Mouse (Mus musculus) cerebellum, adult 11-12 months (tissue): ENCODE results near the gene Tbx5.

Experiments
- DNase-seq: peaks from one replicate; pipeline ENCODE4 v3.0.0; 2022

The Tbx5 gene

GRCm38 (mm10) chr5:119815247-119815646, 17.2 kb upstream of the Tbx5 start:
- DNase-seq = no peak

DNA sequence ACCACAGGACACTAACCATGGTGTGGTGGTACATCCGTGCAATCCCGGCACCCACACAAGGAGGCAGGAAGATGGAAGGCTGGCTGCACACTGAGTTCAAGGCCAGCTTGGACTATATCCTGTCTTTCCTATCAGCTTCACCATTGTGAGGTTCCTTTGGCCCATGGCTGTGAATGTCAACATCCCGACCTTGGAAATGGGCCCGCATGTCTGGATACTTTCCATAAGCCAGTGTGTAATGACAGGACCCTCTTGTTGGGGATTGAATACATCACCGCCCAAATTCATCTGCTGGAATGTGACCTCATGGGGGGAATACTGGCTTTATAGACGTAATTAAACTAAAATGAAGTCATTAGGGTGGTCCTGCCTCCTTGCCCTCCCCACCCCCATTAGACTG, 12.0 kb upstream of the Tbx5 start:
- no peak for DNase-seq

- DNase-seq = no peak
Measured at GRCm38 (mm10) chr5:119821506-119821905, 11.0 kb upstream of the Tbx5 start.

- DNase-seq = no peak
Measured at GRCm38 (mm10) chr5:119827341-119827740, 5.1 kb upstream of the Tbx5 start.

DNA sequence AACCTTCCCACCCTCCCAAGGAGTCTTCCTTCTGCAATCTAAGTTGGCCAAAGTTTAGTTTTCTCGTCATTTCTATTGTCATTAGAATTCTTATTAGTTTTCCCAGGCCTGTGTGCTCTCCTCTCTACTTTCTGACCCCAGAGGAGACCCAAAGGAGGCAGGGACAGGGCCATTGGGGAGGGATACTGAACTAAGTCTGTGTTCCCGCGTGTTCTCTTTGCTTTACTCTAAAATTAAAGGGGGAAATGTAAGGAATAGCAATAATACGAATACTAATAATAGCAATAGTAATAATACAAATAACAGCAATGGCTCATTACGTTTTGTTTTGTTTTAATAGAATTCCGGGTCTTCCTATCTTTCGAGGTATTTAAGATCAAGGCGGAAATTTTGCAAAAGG, 1.9 kb upstream of the Tbx5 start:
- no peak for DNase-seq

GRCm38 (mm10) chr5:119831201-119831771, 1.2 kb upstream of the Tbx5 start:
- no peak for DNase-seq

DNA sequence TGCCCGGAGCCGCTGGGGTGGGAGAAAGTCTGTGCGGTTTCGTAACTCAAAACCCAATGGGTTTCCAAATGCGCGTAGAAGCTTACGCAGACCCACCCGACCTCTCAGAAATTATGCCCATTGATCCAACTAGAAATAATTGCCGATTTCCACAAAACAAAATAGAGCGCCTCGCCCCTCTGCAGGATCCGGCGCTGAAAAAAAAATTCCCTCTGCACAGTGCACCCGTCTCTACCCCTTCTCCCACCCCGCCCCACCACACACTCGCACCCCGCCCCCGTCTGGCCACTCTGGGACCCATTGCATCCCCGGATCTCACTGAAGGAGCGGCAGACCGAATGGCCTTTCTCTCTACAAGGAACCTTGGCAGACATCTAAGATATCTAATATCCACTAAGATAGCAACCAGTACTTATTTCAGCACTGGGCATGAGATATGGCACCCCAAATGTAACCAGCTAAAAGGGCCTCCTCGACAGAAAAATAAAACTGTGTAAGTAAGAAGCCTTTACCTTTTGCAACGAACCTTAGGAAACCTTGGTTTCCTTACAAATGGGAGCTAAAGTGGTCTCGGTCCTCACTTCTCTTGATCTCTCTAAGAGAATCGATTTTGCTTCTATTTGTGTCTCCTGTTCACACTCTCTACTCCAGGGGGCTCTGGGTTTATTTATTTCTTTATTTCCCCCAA, 533 bp upstream of the Tbx5 start:
- DNase-seq = no peak

DNA sequence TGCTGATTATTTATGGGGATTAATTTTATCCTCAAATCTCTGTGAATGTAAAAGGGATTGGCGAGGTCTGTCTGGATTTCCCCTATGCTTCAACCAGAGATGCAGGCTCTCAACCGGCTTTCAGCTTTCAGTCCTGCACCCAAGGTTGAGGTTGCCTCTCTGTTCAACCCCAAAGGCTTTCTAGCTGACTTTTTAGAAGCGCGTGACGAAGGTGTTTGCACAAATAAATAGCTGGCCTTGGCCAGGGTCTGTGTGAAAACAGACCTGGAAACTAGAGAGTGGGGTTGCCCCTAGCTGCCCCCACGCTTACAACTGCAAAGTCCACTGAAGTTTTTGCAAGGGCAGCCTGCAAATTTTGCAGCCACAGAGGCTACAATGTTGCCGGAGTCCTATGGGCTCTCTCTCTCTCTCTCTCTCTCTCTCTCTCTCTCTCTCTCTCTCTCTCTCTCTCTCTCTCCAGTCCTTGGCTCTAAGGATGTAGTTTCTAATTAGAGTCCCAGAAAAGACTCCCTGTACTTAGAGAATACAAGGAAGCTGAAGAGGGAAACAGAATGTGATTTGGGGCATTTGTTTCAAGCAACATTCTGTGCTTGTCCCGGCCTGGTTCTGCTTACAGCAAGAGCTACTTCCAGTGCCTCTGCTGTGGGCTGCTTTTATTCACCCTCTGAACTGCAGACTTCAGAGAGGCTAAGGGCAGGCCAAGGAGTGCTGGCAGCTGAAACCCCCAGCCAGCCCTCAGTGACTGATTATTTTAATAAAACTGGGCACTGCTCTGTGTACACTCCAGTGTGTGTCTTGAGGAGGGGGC, 959 bp downstream of the Tbx5 start:
- no peak for DNase-seq

- no peak for DNase-seq
Measured at GRCm38 (mm10) chr5:119834031-119834403, 1.5 kb downstream of the Tbx5 start.

- DNase-seq = no peak
Measured at GRCm38 (mm10) chr5:119835053-119835867, 2.8 kb downstream of the Tbx5 start.

DNA sequence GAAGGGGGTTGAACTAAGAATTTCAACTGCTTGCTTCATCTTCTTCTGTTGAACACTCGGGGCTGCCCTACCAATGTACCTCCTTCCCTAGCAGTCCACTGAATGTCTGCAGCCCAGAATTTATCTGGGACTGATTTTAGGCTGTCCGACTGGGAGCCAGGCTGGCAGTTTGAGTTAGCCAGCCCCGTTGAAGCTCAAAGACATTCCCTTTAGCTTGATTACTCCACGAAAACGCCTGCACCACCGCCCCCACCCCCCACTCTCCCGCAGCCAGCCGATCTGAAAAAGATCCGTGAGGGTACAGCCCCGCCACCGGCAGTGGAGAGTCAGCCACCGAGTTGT, 3.4 kb downstream of the Tbx5 start:
- DNase-seq = no peak

- DNase-seq = no peak
Measured at GRCm38 (mm10) chr5:119836618-119837305, 4.3 kb downstream of the Tbx5 start.

DNA sequence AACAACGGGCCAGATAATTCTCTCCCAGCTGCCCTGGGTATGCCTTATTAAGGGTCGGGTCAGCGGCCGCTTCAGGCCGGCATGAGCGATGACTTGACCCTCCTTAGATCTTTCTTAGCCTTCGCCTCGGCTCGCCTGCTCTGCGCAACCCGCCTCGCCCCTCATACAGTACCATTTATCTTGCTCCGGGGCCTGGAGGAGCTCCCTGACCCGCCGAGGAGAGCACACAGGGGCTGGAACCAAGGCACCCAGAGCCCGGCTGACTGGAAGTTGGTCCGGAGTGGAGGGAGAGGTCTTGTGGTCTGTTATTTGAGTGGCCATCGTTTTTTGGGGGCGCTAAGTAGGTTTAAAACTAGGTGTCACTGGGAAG, 4.8 kb downstream of the Tbx5 start:
- no peak for DNase-seq

- no peak for DNase-seq
Measured at GRCm38 (mm10) chr5:119837861-119838260, 5.4 kb downstream of the Tbx5 start.

GRCm38 (mm10) chr5:119838441-119838840, 6.0 kb downstream of the Tbx5 start:
- no peak for DNase-seq

GRCm38 (mm10) chr5:119839156-119839555, 6.7 kb downstream of the Tbx5 start:
- DNase-seq = no peak

- DNase-seq = no peak
Measured at GRCm38 (mm10) chr5:119839616-119840368, 7.3 kb downstream of the Tbx5 start.

DNA sequence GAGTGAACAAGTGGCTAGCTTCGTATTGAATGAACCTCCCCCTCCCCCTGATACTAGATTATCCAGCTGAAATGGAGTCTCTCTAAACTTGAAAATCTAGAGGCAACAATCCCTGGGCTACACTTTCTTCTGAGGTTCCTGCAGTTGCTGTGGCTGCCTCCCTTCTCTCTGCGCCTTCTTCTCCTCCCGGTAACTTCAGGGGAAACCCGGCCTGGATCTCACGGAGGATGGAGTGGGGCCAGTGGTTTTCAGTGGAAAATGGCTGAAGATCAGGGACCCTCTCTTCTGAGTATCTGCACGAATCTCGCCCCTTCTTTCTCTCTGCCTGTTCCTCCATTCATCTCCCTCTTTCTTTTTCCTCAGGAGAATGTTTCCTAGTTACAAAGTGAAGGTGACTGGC, 7.9 kb downstream of the Tbx5 start:
- DNase-seq = no peak

DNA sequence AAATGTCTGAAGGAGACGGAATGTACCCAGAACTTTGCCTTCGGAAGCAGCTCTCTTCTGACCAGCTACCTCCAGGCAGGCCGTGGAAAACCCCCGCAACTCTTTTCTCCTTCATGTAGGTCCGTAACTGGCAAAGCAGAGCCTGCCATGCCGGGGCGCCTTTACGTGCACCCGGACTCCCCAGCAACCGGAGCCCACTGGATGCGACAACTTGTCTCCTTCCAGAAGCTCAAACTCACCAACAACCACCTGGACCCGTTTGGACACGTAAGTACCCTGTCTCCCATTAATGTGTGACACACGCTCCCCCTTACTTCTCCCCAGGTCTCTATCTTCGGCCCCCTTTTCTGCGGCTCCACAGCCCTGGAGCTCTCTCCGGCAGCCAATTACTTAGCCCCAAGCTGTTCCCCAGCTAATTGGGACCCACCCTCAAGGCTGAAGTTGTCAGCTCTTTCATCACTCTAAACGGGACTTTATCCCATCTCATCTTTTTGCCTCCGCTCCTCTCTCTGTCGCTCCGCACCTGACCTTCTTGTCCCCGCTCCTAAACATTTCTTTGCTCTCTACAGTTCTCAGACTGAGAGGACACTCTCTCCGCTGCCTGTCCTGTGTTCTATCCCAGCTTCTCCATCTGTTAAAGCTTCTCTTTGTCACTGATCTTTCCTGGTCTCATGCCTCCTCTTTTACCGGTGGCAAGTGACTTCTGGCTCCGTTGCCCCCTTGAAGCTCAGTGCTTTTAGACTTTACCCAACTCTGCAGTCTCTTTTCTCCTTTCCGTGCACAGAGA, 9.4 kb downstream of the Tbx5 start:
- DNase-seq = no peak

GRCm38 (mm10) chr5:119842701-119843393, 10.4 kb downstream of the Tbx5 start:
- no peak for DNase-seq

DNA sequence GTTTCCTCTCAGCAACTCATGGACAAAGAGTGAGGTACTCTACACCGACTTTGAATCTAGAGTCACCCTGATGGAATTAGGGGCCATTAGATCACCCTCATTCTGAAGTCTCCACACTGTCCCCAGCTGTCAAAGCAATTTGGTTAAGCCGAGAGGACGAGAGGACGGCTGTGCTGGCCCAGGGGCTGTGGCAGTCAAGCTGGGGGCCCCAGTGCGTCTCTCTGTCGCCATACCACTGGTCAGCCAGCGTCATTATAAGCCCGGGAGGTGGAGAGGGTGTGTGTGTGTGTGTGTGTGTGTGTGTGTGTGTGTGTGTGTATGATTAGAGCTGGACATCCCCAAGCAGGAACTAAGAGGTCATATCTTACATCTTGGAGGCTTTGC, 10.9 kb downstream of the Tbx5 start:
- DNase-seq = no peak
